Mouse (Mus musculus) urinary bladder, adult 2 months (tissue): ENCODE results near the gene 6030458C11Rik. TPM values are rescaled to one million over a fixed set of nuclear protein-coding genes. Genes with fewer than 3 reads are reported as not detected.
A peak's percentile ranks its signal among the peaks of the same experiment; 100 is the strongest.

Source experiments
- DNase-seq: peaks from one replicate; pipeline ENCODE4 v3.0.0; 2022; ENCODE audit warnings: low spot score
- polyA plus RNA-seq: library from polyadenylated mRNA; depleted of rRNA; stranded (reverse); fragments of >200 nt; gene quantifications from 2 replicates; pipeline ENCODE4 v1.2.3, GENCODE M21; 2012; rRNA removed

The 6030458C11Rik gene
- polyA plus RNA-seq = 19.7 and 21.5 TPM in 2 replicates

DNA sequence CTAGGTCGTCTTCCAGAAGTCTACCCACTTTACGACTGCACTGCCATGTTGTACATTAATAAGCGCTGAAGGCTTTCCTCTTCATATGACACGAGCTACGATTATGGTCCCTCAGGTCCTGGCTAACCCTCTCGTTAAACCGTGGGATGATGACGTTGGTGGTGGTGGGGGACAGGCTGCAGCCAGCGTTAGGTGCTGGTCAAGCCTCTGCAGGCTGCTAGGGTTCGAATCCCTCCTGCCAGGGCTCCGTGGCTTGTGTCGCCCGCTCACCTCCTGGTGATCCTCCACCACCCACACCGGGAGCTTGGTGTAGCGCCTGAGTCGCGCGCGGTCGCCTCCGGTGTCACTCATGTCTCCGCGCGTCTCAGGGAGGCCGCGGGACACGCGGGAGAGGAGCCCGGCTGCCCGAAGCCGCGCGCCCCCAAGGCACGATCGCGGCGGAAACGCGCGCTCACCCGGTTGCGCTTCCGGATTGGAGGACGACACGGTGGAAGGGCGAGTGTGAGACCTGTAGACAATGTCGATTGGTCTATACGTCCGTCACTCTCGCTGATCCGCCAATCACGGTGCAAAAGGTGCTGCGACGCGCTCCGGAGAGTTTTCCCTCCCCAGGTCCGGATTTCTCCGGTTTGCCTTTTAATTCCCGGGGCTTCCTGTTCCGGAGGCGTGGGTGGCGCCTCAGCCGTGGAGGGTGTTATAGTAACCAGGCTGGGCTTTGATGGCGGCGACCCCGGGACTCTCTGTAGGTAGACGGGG is at the start of gene 6030458C11Rik, which contains the start of gene Drosha:
TSS of gene 6030458C11Rik (minus strand) at position 453 of the 756 bp plus-strand sequence.
TSS of gene Drosha (plus strand) at position 619 of the 756 bp plus-strand sequence.
- DNase-seq = peak; percentile 95

DNA sequence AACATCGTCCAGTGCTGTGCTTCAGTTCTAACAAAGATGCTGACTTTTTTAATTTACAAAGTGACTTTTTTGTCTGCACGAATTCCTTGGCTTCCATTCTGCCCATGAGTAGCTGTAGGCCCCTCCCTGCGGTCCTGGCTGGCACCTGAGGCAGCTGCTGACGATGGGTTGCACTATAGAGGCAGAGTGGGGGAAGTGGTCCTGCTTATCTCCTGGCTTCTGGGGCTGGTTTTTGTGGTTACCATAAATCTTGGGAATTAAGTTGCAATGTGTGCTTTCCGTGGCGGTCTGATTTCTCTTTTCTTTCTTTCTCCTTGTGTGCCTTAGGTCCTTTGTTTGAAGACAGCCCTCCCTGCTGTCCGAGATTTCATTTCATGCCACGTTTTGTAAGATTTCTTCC is 42.8 kb upstream of the 6030458C11Rik start:
- no peak for DNase-seq

DNA sequence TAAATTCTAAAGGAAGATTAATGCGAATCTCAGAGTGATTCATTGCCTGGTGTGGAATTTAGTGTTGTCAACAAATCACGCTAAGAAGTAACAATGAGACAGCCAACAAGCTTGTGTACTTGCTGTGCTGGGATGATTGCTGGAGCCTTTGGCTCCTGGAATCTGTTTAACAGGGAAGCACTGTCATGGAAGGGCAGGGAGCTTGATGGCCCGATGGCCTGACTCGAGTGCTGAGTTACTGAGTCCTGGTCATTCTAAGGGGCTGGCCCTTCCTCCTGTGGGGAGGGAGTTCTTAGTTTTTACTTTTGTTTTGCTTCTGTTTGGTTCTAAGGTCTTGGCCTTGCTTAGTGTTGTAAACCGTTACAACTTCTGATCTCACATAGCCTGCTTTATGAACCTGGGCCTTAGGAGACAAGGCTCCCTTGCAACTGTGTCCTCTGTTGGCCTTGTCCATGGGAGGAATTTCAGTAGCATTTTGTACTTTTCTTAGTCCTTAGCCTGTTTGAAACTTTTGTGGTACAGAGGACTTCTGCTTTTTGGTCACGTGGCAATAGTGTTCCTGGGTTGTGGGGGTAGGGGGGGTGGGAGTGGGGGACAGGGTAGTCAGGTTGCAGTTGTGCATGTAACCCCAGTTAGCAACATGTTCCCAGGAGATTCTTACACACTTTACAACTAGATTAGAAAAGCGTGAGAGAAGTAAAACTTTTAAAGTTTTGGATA is 41.3 kb upstream of the 6030458C11Rik start:
- DNase-seq = no peak

DNA sequence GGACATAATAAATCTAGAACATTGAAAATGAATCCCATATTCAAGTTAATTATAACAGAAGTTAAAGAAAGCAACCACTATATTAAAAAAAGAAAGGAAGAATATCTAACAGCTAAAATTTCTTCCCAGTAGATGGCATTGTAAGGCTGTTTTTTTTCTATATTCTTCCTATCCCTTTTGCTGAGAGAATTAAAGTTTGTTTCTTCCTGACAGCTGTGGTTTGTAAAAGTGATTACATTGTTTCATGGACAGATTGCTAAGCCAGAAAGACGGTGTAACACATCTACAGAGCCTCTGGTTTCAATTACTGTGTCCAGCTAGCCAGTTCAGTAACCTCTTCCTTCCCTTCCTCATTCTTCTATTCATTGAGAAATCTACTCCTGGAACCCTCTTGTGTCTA is 39.2 kb upstream of the 6030458C11Rik start:
- DNase-seq = no peak

DNA sequence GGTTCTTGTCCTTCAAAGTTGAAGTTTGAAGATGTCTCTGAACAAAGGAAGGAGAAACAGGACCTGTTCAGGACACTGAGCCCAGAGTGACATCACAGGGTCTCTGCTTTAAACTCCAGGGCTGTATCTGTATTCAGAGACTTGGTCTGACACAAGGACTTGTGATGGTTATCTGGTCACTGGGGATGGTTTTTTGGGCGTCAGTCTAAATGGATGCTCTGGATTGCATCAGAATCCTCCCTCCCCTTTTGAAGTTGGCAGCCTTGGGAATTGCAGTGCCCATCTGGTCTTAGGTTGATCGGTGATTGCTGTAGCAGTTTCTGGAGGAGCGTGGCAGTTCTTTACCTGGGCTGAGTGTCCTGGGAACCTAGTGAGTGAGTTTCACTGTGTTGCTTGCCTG is 37.6 kb upstream of the 6030458C11Rik start:
- DNase-seq = no peak

DNA sequence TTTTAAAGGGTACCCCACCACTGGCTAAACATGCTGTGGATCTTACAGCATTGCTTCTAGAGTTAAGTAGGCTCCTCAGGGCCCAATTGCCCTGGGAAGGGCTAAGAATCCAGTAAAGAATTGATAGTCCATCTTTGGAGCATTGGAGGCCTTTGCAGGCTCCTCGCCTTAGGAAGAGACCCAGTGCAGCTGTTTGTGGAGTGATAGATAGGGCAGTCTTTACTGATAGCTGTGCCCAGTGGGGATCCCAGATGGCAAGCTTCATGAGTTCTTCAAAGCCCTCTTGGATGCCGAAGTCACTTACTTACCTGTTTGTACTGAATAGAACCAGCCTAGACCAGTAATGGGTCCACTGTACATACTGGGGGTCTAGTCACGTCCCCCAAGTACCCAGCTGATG is 34.2 kb upstream of the 6030458C11Rik start:
- no peak for DNase-seq

DNA sequence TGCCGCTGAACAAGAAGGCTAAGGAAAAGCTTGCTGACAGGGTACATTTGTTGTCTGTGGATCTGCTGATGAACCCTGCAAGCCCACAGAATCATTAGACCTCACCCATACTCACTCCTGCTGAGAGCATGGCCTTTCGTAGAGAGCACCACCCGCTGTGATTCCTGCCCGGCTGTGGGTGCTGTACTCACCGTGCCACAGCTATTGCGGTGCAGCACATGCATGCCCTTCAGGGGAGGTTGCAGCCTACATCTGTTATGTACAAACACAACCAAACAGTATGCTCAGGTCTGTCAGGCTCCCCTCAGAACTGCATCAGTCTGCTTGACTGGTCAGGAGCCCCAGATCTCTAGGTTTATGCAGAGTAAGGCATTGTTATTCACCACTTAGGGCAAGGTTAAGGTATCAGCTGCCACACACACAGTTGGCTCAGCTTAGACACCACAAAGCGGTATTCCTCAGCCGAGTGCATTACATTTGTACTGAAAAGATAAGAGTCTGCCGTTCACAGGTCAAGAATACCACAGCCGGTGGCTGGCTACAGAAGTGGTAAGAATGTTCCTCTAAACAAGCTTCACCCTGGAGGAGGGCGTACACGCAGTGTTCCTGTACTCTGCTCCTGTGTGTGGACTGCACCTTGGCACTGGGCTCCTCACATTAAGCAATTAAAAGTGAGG is 33.5 kb upstream of the 6030458C11Rik start:
- no peak for DNase-seq

DNA sequence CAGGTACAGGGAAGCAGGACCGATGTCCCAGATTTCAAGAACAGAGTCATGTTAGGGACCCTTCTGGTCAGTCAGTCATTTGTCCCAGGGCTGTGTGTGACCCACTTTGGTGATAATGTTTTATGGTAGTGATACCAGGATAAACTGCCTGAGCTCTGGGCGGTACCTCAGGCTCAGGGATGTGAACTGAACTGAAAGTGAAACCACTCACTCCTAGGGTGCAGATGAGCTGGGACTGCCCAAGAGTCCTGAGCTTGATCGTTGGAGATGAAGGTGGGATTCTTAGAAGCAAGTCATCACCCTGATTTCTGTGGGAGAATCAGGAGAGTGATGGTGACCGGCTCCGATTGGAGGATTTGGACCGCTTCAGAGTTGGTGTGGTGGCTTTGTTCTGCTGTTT is 32.3 kb upstream of the 6030458C11Rik start:
- DNase-seq = no peak

DNA sequence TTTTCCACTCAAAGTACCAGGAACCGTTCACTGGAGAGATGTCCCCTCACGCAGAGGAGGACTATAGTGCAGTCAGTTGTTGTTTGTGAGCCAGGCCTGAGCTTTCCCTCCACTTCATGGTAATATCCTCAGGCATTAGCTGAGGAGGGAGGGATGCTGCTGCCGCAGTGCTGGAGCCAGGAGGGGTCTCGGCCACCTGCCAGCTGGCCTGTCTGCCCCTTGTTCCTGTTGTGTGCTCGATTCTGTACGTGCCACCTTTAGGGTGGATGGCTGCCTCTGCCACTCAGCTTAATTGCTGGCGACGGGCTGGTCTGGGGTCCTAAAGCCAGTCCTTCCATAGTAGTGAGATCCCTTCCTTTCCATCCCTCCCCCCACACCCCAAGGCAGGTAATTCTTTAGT is 29.0 kb upstream of the 6030458C11Rik start:
- no peak for DNase-seq

DNA sequence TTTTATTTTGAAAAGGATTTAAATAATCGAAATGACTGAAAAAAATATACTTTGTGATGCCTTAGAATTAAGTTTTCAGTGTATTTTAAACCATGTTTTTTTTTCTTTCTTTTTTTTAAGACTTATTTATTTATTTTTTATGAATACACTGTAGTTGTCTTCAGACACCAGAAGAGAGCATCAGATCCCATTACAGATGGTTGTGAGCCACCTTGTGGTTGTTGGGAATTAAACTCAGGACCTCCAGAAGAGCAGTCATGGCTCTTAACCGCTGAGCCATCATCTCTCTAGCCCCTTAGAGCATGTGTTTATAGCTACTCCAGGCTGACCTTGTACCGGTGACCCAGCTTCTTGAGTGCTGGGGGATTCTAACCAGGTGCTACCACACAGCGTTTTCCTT is 24.9 kb upstream of the 6030458C11Rik start:
- DNase-seq = no peak

DNA sequence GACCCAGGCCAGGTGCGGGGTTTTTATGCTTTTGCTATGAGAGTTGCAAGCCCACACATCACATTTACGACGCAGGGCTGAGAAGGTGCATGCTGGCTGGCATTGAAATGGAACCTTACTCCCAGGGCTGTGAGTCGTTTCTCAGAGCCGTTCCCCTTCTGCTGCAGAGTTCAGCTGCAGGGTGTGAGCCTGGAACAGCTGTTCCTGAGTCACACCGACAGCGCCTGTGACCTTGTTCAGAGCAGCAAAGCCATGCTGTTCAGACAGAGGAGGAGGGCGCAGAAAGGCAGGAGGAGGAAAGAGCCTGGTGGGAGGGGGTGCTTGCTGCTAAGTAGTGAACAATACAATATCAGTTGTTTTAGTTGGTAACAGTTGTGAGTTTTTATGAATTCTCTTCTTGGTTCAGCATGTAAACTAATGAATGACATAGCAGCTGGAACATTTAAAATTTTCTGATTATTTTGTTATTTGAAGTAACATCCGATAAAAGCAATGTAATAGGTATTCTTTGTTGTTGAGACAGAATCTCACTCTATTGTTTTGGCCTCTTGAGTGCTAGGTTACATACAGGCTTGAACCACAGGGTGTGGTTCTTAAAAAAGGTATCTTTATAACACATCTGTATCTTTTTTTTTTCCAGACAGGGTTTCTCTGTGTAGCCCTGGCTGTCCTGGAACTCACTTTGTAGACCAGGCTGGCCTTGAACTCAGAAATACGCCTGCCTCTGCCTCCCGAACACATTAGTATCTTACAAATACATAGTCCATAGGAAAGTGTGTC is 23.9 kb upstream of the 6030458C11Rik start:
- no peak for DNase-seq

DNA sequence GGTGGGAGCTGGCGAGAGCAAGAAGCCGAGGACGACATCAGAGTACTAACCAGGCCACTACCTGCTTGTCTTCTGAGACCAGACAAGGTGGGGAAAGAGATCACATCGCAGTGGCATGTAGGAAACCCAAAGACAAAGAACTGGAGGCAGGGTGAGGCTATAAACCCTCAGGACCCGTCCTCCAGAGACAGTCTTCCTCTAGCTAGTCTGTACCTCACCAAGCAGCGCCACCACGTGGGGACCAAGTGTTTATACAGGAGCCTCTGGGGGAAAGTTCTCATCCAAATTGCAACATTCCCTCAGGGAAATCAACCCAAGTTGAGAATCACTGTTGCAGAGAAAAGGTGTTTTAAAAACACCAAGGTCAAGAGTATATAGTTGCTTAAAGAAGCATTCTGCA is 18.4 kb upstream of the 6030458C11Rik start:
- no peak for DNase-seq

DNA sequence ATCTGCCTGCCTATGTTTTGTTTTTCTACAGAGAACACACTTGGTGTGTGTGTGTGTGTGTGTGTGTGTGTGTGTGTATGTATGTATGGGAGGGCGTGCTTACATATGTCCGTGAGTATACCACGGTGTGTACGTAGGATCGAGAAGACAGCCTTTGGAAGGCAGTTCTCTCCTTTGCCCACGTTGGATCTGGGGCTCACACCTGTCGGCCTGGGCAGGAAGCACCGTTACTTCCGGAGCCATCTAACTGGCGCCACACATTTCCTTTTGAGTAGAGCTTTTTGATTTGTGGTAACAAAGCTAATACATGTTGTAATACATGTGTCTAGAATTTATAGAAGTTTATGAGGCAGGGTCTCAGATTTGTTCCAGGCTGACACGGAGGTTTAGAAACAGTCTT is 16.3 kb upstream of the 6030458C11Rik start:
- DNase-seq = no peak

DNA sequence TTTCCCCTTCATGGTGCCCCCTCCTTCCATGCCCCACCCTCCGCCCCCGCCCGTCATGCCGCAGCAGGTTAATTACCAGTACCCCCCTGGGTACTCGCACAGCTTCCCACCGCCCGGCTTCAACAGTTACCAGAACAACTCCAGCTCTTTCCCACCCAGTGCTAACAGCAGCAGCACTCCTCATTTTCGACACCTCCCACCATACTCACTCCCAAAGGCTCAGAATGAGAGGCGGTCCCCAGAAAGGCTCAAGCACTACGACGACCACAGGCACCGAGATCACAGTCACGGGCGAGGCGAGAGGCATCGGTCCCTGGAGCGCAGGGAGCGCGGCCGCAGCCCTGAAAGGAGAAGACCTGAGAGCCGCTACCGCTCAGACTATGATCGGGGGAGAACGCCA is 9.8 kb upstream of the 6030458C11Rik start:
- DNase-seq = no peak

DNA sequence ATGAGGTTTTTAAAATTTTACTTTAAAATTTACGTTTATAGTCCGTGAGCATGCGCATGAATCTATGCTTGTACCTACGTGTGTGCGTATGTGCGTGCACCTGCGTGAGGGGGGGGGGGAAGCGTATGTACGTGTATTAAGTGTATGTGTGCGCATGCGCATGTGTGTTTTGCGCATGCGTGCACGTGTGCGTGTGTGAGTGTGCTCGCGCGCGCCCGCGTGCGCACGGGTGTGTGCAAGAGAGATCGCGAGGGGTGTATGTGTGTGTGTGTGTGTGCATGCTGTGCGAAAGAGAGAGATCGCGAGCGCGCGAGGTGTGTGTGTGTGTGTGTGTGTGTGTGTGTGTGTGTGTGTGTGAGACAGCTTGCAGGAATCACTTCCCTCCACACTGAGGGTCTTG is 8.9 kb upstream of the 6030458C11Rik start:
- DNase-seq = no peak

DNA sequence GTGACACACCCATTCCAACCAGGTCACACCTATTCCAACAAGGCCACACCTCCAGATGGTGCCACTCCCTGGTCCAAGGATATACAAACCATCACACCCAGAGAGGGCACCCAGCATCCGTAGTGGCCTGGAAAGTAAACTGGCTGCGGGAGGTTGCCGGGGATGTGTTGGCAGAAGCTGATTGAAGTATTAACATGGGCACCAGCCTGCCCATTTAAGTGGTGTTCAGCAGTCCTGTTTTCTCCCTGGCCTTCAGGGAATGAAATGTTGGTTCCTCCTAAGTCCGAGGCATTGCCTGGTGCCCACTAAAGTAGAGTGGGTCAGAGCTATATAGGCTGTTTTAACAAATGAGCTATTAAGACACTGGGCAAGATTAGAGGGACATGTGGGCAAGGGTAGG is 8.2 kb upstream of the 6030458C11Rik start:
- DNase-seq = no peak

DNA sequence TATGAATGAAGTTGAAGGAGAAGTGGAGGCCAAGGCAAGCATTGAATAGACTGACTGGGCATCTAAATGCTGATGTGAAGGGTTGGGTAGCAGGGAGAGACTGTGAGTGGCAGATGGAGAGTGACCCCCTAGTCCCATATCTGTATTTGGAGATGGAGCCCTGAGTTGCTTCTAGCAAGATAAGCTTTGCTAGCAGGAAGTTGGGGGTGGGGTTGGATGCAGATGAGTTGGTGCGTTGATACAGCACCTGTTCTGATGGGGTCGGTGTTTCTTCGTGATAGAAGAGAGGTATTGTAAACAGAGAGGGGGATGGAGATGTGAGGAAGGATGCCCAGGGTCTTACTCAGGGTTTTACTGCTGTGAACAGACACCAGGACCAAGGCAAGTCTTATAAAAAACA is 5.4 kb upstream of the 6030458C11Rik start:
- no peak for DNase-seq

DNA sequence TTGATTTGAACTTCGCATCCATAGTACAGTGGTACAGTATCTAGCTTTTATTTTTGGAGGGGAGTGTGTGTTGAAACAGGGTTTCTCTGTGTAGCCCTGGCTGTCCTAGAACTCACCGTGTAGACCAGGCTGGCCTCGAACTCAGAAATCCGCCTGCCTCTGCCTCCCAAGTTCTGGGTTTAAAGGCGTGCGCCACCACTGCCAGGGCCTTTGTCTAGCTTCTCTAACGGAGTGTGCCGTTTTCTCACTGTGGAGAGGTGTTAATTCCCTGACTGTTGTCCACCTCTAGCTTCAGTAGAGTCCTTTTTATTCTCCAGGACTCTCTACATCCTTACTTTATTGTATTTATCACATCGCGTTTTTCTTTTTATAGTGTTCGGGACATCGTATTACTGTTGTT is 959 bp upstream of the 6030458C11Rik start:
- no peak for DNase-seq

DNA sequence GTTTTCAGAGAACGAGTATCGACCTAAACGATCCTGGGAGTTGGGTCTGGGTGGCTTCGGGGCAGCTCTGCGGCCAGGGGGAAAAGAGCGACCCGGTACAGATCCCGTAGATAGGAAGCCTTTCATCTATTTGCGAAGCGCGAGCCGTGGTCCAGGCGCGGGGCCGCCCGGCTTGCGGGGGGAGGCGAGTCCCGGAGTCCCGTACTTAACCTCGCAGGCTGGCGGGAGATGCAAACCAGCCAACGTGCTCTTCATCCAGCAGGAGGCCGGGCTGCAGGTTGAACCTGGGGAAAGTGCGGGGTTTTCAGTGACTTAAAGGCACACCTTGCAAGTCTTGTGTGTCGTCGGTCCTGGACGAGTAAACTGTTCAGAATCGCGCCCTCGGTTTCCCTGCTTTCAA is 516 bp upstream of the 6030458C11Rik start:
- no peak for DNase-seq

DNA sequence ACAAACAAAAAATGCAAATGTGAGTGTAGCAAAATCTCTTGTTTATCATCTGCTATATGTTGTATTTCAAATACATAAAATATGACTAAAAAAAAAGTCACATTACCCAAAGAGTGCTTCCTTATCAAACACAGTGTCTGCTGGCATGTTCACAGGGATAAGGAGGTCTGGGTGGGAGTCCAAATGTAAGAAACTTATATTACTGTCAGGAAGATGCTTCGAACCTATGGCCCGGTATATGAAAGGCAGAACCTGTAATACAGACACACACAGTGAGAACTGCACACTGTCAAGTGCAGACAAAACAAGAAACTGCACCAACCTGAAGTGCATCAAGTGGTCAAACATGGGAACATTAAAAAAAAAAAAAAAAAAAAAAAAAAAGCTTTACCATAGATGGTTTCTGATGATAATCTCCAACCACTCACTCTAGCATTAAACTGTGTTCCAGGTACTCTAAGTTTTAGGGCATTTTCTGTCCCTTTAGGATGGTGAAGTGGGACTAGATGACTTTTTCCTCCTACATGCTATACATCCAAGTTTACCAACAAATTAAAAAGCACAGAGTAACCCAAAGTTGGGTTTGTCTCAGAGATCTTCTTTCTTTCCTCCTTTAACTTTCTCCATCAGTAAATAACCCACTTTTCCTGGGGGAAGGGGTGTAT is 862 bp downstream of the 6030458C11Rik start:
- DNase-seq = no peak
